Mouse (Mus musculus) megakaryocyte progenitor cell, adult 5-6 weeks (primary cell): ENCODE measurements around the gene Ccdc171. TPM values are rescaled to one million over a fixed set of nuclear protein-coding genes. Genes with fewer than 3 reads are reported as not detected.
"Not testable (repeated sequence)": the region's sequence is repeated elsewhere in the genome, so short reads cannot be mapped to it uniquely, and the experiment has no call there.

Experiments used
- ATAC-seq: replicated peaks from 2 replicates; pipeline ENCODE4 v1.8.0; 2016; ENCODE audit warnings: mild to moderate bottlenecking, moderate TSS enrichment, inconsistent platforms; ENCODE audit not compliant: poor library complexity
- total RNA-seq, 2 experiments: library from RNA; stranded (forward) in 1 of 2; stranded (reverse) in 1 of 2; fragments of 157-497, 149-512 nt in 1 of 2; fragments of 200-1000 nt in 1 of 2; gene quantifications; 2 replicates each; pipeline versions ENCODE4 v1.2.3 to v1.2.4; 2015 to 2017

The Ccdc171 gene
- total RNA-seq, 2 experiments from 2014 or later: 5.9 to 6.2 TPM

DNA sequence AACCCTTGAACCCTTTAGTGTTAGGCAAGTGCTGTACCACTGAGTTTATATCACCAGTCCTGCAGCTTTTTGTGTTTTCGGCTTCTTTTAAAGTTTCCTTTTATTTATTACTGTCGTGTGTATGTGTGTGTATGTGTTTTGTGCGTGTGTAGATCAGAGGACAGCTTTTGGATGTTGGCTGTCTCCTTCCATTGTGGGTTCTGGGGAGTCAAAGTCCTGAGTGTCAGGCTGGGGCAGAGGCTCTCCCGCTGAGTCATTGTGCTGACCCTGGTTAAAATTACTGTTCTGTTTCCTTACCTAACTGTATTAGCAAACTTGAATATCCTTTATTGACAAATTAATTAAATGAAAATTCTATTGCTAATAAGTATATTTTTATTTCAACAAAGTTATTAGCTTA lies 98.4 kb downstream of the Ccdc171 start:
- no peak for ATAC-seq

DNA sequence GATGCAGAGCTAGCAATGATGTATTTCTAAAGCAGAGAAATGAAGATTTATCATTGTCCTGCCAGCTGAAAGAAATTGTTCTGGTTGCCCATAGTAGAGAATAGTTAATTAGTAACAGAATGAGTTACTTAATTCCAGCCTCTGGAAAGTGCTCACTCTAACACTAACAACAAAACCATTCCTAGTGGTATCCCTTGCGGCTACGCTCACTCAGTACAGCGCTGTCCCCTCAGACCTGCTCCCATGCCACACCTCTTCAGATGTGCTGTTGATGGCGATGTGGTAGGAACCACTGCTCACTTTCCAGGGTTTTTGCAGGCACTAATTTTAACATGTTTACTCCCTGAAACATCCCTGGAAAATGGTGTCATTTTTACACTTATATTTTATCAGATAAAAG lies 126.1 kb downstream of the Ccdc171 start:
- ATAC-seq: no peak

- no peak for ATAC-seq
Measured at GRCm38 (mm10) chr4:83655396-83655795, 130.1 kb downstream of the Ccdc171 start.

DNA sequence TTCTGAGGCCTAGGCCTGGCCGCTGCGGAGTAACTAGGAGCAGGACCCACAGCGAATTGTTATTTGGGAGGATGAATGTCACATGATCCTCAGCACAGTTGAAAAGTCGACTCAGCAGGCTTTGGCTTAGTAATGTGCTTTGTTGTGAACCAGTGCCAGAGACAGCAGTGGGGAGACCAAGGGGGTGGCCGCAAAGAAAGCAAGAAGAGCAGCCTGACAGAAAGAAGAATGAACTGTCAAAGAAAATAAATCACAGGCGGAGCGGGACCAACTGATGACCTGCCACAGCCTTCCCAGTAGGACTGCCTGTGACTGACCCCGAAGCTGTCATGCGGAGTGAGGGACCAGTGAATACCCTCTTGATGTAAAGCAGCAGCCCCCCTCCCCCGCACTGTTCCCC lies 131.2 kb downstream of the Ccdc171 start:
- no peak for ATAC-seq

DNA sequence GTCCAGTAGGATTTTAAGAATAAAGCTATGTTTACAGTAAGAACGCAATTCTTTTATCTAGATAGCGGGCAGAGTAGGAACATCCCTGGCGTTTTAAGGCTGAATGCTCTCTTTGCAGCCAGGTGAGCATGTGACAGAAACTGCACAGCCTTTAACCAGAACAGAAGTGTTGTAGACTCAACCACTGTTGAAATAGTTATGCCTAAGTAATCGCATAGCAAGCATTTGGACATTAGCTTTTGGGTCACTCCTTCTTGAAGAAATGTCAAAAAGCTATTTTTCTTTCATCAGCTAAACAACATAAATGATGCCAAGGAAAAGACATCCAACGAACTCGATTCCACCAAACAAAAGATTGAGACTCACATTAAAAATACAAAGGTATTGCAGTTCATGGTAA lies 131.7 kb downstream of the Ccdc171 start:
- no peak for ATAC-seq

DNA sequence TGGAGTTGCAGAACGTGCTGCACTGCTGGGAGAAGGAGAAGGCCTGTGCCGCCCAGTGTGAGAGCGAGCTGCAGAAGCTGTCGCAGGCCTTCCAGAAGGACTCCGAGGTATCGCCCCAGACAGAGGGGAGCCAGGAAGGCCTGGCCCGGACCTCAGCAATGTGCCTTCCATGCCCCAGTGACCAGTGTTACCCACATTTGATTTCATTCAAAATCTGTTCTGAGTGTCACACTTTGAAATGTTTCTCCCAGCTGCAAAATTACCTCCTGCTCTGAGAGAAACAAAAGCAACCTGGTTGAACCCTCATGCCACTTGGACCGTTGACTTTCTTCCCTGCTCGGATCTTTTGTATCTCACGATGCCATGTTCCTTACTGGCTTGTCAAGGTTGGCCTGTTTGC lies 133.1 kb downstream of the Ccdc171 start:
- ATAC-seq: no peak

DNA sequence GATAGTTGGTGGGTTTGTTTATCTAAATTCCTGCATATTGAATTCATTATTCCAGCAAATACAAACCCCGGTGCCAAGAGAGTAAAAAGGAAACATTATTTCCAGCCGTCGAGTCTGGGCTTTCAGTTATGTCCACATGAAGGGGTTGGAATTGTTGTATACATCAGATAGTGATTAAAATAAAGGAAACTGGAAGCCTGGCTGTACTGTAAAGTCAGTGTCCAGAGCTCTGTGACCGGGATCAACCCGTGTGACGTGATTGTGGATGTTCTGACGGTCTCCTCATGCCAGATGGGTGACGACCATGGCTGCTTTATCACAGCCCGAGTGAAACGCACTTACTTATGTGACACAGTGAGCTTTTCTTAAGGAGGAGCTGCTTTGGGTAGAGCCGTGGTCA lies 134.1 kb downstream of the Ccdc171 start:
- no peak for ATAC-seq

- ATAC-seq: no peak
Measured at GRCm38 (mm10) chr4:83661519-83662271, 136.3 kb downstream of the Ccdc171 start.

DNA sequence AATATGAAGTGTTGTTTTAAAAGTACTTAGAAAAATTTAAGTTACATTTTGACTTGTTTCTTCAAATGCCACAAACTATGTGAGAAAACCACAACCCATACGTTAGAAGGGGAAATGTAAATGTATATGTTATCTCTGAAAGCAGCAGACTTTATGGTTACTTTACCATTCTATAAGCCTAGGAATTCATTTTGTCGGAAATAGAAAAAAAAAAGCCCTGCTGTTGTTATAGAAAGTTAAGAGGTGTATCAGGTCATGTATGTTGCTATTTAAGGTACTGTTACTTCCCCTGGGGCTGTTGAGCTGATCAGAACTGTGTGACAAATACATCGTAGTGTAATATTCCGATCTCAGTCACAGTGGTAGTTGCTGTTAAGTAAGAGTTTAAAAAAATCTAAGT lies 137.0 kb downstream of the Ccdc171 start:
- no peak for ATAC-seq

DNA sequence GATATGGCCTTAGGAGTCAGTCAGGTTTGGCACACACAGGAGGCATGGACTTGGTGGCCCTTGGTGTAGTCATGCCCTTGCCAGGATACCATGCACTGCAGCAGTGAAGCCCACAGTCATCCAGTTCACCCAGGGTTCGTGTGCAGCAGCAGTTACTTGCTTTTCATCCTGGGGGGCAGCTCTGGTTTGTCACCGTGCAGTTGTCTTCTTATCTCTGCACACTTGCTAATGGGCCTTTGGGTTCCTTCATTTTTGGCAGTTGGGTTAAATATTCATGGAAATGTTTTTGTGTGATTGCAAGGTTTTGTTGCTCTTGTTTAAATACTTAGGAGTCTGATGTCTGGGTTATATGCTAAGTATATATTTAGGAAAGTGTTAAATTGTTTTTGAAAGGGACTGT lies 144.2 kb downstream of the Ccdc171 start:
- peak; percentile 57 for ATAC-seq

GRCm38 (mm10) chr4:83675308-83675707 lies 150.0 kb downstream of the Ccdc171 start:
- not testable (repeated sequence) for ATAC-seq

DNA sequence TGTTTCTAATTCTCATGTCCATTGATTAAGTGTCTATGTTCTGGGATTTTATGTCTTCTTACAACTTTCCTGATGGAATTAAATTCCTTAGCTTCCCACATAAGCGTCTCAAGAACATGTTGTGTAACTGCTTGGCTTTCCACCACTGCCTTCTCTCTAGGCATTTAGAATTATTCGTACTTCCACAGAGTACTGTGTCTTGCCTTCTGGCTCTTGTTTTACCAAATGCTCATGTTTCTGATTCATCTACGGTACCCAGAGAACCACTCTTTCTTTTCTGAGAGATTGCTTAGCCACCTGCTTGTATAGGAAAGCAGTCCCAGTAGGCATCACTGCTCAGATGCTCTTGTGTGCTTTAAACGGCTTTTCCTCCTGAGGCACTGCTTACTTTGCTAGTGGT lies 151.1 kb downstream of the Ccdc171 start:
- no peak for ATAC-seq

DNA sequence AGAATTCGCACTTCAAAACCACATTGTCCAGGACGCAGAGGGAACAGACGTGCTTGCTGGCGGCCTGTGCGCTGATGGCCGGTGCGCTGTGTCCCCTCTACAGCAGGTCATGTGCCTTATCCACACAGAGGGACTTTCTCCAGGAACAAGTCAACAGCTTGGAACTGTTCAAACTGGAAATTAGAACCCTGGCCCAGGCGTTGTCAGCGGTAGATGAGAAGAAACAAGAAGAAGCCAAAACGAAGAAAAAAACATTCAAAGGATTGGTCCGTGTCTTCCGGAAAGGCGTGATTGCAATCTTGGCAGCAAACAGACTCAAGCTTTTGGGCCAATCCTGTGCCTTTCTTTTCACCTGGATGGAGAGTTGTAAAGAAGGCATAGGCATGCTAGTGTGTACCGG lies 155.7 kb downstream of the Ccdc171 start:
- ATAC-seq: no peak

- no peak for ATAC-seq
Measured at GRCm38 (mm10) chr4:83682866-83683265, 157.5 kb downstream of the Ccdc171 start.

GRCm38 (mm10) chr4:83700190-83700589 lies 174.8 kb downstream of the Ccdc171 start:
- no peak for ATAC-seq

DNA sequence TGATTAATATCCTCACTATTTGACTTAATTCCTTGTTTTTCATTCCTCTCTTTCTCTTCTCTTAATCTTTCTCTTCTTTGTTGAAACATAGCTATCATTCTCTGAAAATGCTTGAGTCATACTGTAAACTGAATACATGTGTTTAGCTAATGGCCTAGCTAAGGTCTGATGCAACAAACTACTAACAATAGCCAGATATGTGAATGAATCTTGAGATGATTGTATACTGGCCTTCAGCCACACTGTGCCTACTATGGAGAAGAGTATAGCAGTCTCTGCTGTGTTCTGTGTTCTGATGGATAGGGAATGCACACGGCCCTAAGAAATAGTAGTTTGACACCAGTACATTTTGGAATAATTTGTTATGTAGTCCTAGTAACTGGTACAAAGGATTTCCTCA lies 191.7 kb downstream of the Ccdc171 start:
- ATAC-seq: no peak

DNA sequence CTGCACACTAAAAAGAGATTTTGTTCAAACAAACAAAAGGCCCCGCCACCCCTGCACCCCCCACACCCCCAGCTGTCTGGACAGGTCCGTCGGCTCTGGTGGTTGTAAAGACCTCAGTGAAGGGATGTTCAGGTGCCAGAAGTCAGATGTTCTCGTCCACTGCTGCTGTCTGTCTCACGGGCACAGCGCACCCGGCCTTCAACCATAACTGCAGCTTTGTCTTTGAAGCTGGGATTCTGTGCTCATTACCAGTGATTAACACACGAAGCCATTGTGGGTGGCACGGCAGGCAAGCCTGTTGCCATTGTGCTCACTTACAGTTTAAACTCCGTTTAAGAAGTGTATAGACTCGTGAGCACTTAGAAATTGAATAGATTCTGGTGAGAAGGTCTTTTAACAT lies 194.5 kb downstream of the Ccdc171 start:
- no peak for ATAC-seq

GRCm38 (mm10) chr4:83725136-83725535 lies 199.8 kb downstream of the Ccdc171 start:
- ATAC-seq: 0 out of 2 replicates have a peak, but pooled peaks have one; percentile 26

DNA sequence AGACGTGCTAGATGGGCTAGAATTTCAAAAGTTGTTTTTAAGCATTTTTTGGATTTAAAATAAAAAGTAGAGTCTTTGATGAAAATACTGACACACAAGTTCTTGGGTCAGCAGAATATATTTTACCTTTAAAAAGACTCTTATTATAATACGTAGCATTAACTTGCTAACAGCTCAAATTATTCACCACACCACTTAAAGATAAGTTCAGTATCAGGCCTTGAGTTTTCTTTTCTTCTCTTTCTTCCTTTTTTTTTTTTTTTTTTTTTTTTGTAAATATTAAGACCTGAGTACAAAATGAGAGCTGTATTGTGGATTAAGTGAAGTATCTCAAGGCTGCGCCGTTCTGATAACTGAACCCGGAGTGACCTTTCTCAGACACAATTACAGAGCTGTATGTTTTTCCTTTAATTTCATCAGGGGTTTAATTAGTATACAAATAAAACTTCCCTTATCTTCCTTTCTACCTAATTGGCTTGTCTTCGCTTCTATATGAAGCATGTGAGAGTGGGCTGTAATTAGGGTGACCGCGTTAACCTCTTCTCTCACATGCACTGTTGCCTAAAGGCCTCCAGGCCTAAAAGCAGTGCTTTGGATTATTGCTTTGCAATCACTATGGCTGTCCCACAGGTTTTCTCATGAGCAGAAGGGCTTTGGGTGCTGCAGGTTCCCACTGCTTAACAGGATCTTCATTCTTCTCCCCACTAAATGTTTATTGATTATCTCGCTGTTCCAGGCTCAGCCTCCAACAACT lies 214.0 kb downstream of the Ccdc171 start:
- ATAC-seq: peak; percentile 48; the same call in 1 of the 2 replicates

- ATAC-seq: peak; percentile 66
Measured at GRCm38 (mm10) chr4:83739891-83740277, 214.5 kb downstream of the Ccdc171 start.

DNA sequence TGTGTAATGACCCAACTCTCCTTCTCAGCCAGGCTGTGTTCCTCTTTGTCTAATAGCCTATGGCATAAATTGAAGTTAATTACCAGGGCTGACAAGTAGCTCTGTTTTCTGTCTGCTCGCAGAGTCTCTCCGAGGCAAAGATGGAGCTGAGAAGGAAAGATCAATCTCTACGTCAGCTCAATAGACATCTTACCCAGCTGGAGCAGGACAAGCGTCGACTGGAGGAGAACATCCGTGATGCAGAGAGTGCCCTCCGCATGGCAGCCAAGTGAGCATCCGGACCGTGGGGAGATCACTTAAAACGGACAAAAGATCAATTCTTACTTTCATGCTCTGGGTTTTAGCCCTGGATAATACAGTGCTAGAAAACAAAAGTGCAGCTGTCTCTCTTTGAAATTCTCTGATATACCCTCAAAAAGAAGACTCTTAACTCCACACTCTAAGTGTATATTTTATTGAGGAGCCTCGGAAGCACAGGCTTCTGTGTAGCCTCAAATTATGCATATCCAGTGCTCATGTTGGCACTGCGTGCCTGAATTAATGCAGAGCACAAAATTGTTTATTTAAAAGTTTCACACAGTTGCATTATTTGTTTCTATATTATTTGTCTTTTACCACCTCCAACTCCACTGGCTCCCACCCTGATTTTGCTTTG lies 217.6 kb downstream of the Ccdc171 start:
- ATAC-seq: no peak

- ATAC-seq: no peak
Measured at GRCm38 (mm10) chr4:83775136-83775535, 249.8 kb downstream of the Ccdc171 start.
